Mouse (Mus musculus): Measurements from ENCODE around the gene Snx33.
A peak's percentile ranks its signal among the peaks of the same experiment; 100 is the strongest.

Snx33 gene

DNA sequence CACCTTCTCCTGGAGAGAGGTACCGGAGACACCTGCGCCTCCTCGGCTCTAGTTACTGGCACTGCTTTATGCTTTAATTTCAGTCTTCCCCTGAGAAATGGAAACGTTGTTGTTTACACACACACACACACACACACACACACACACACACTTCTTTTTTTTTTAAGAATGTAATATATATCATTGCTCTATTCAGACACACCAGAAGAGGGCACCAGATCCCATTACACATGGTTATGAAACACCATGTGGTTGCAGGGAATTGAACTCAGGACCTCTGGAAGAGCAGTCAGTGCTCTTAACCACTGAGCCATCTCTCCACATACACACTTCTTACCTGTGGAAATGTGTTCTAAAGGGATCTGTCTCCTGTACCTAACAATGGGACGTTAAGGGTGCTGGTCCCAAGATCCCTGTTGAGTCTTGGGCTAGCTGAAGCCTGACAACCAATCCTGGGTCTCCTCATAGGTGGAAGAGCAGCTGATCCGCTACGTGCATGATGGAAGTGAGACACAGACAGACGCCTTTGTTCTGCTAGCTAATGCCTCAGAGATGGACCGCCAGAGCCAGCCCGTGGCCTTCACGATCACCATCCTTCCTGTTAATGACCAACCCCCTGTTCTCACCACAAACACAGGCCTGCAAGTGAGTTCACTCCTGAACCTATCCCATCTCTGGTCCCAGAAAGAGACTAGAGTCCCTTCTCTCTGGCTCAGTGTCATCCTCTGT is 37.5 kb downstream of the Snx33 start:
- no peak; the same call in 1 of the 2 replicates for TF ChIP-seq CTCF (conservative IDR thresholded peaks at IDR 0.05; ENCODE audit: low read length)
- TF ChIP-seq NANOG (IDR thresholded peaks at IDR 0.05; ENCODE audit: borderline replicate concordance, low read length): no peak
- TF ChIP-seq POU5F1 (IDR thresholded peaks at IDR 0.05; ENCODE audit: borderline replicate concordance, low read length): no peak

DNA sequence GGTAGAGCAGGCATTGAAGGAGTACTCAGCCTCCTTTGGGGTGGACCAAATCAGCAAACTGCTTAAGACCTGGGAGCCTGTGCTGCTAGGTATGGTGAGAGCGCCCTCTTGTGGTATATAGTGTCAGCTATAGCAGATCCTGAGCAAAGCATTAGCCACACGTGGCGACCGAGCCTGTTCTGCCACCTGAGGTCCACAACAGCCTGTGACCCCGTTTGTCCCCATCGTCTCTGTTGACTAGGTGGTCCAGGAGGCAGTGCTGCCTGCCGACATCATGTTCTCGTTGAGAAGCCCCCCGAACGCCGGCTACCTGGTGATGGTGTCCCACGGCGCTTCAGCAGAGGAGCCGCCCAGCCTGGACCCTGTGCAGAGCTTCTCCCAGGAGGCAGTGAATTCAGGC is 38.4 kb downstream of the Snx33 start:
- Histone ChIP-seq H3K4me1 (replicated peaks; ENCODE audit: low read depth, low read length) (peaks cover 48% of the 10 kb centered on the region), H3K27me3 (ENCODE audit: insufficient read depth, low read length) (peaks cover 60% of the 10 kb centered on the region), H3K9me3 (ENCODE audit: low read length) (no peaks in the 10 kb centered on the region), H3K4me3 (replicated peaks; ENCODE audit: low read length) (peak overlapping the region; percentile 74), H3K36me3 (ENCODE audit: insufficient read depth, low read length) (no peaks in the 10 kb centered on the region)
- TF ChIP-seq CTCF (conservative IDR thresholded peaks at IDR 0.05; ENCODE audit: low read length) (peak; percentile 68), POU5F1 (IDR thresholded peaks at IDR 0.05; ENCODE audit: borderline replicate concordance, low read length) (no peak)

More for the DNA sequence above, 37.5 kb downstream of the Snx33 start:
- Histone ChIP-seq H3K4me3 (replicated peaks; ENCODE audit: low read length) (peak overlapping the region; percentile 74; the same call in 1 of the 2 replicates), H3K9me3 (ENCODE audit: low read length) (no peaks in the 10 kb centered on the region), H3K27me3 (ENCODE audit: insufficient read depth, low read length) (peaks cover 61% of the 10 kb centered on the region), H3K36me3 (ENCODE audit: insufficient read depth, low read length) (no peaks in the 10 kb centered on the region), H3K4me1 (replicated peaks; ENCODE audit: low read depth, low read length) (peaks cover 44% of the 10 kb centered on the region)

DNA sequence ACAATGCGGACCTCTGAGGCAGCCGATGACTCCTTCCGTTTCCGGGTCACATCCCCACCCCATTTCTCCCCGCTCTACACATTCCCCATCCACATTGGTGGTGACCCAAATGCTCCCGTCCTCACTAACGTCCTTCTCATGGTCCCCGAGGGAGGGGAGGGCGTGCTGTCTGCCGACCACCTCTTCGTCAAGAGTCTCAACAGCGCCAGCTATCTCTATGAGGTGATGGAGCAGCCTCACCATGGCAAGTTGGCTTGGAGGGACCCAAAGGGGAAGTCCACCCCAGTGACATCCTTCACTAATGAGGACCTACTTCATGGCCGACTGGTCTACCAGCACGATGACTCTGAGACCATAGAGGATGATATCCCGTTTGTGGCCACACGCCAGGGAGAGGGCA is 40.6 kb downstream of the Snx33 start:
- H3K4me3 ChIP-seq (replicated peaks; ENCODE audit: low read length): no peak overlapping the region
- no peaks in the 10 kb centered on the region for H3K36me3 ChIP-seq (ENCODE audit: insufficient read depth, low read length)
- peaks cover 52% of the 10 kb centered on the region for H3K27me3 ChIP-seq (ENCODE audit: insufficient read depth, low read length)
- peaks cover 33% of the 10 kb centered on the region for H3K4me1 ChIP-seq (replicated peaks; ENCODE audit: low read depth, low read length)
- no peak for TF ChIP-seq CTCF (conservative IDR thresholded peaks at IDR 0.05; ENCODE audit: low read length)
- no peak for TF ChIP-seq POU5F1 (IDR thresholded peaks at IDR 0.05; ENCODE audit: borderline replicate concordance, low read length)
- no peak for TF ChIP-seq NANOG (IDR thresholded peaks at IDR 0.05; ENCODE audit: borderline replicate concordance, low read length)
- no peaks in the 10 kb centered on the region for H3K9me3 ChIP-seq (ENCODE audit: low read length)

DNA sequence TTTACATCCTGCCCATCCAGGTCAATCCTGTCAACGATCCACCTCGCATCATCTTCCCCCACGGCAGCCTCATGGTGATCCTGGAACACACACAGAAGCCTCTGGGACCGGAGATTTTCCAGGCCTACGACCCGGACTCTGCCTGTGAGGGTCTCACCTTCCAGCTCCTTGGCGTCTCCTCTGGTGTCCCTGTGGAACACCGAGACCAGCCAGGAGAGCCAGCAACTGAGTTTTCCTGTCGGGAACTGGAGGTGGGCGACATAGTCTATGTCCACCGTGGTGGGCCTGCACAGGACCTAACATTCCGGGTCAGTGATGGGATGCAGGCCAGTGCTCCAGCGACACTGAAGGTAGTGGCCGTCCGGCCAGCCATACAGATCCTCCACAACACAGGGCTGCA is 41.6 kb downstream of the Snx33 start:
- no peak overlapping the region for H3K4me3 ChIP-seq (replicated peaks; ENCODE audit: low read length)
- no peaks in the 10 kb centered on the region for H3K36me3 ChIP-seq (ENCODE audit: insufficient read depth, low read length)
- H3K27me3 ChIP-seq (ENCODE audit: insufficient read depth, low read length): peaks cover 43% of the 10 kb centered on the region
- no peak for TF ChIP-seq POU5F1 (IDR thresholded peaks at IDR 0.05; ENCODE audit: borderline replicate concordance, low read length)
- TF ChIP-seq CTCF (conservative IDR thresholded peaks at IDR 0.05; ENCODE audit: low read length): no peak
- TF ChIP-seq NANOG (IDR thresholded peaks at IDR 0.05; ENCODE audit: borderline replicate concordance, low read length): no peak
- H3K9me3 ChIP-seq (ENCODE audit: low read length): no peaks in the 10 kb centered on the region
- peaks cover 30% of the 10 kb centered on the region for H3K4me1 ChIP-seq (replicated peaks; ENCODE audit: low read depth, low read length)

DNA sequence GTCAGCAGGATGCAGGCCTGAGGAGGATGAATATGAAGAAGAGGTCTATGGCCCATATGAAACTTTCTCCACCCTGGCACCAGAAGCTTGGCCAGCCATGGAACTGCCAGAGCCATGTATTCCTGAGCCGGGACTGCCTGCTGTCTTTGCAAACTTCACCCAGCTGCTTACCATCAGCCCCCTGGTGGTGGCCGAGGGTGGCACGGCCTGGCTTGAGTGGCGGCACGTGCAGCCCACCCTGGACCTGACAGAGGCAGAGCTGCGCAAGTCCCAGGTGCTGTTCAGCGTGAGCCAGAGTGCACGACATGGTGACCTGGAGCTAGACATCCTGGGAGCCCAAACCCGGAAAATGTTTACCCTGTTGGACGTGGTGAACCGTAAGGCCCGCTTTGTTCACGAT is 42.1 kb downstream of the Snx33 start:
- TF ChIP-seq CTCF (conservative IDR thresholded peaks at IDR 0.05; ENCODE audit: low read length) (peak; percentile 39), NANOG (IDR thresholded peaks at IDR 0.05; ENCODE audit: borderline replicate concordance, low read length) (no peak)
- Histone ChIP-seq H3K4me3 (replicated peaks; ENCODE audit: low read length) (no peak overlapping the region), H3K4me1 (replicated peaks; ENCODE audit: low read depth, low read length) (peaks cover 28% of the 10 kb centered on the region), H3K36me3 (ENCODE audit: insufficient read depth, low read length) (no peaks in the 10 kb centered on the region), H3K9me3 (ENCODE audit: low read length) (no peaks in the 10 kb centered on the region), H3K27me3 (ENCODE audit: insufficient read depth, low read length) (peaks cover 43% of the 10 kb centered on the region)

DNA sequence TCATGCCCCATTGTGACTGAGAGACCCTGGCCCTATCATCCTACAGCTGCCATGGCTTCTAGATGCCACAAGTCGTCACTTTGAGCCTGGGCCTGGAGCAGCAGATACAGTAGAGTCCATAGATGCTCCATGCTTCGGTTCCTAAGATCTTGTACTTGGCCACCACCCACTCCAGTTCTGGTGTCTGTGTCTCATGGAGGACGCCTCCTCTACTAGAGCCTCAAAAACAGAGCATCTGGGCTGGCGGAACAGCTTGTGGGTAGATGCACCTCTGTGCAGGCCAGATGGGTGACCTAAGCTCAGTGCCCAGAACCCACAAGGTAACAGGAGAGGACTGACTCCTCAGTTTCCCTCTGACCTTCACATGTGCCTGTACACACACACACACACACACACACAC is 43.8 kb downstream of the Snx33 start:
- Histone ChIP-seq H3K27me3 (ENCODE audit: insufficient read depth, low read length) (peaks cover 45% of the 10 kb centered on the region), H3K36me3 (ENCODE audit: insufficient read depth, low read length) (no peaks in the 10 kb centered on the region), H3K4me1 (replicated peaks; ENCODE audit: low read depth, low read length) (peaks cover 22% of the 10 kb centered on the region), H3K9me3 (ENCODE audit: low read length) (no peaks in the 10 kb centered on the region), H3K4me3 (replicated peaks; ENCODE audit: low read length) (no peak overlapping the region)
- no peak for TF ChIP-seq POU5F1 (IDR thresholded peaks at IDR 0.05; ENCODE audit: borderline replicate concordance, low read length)

DNA sequence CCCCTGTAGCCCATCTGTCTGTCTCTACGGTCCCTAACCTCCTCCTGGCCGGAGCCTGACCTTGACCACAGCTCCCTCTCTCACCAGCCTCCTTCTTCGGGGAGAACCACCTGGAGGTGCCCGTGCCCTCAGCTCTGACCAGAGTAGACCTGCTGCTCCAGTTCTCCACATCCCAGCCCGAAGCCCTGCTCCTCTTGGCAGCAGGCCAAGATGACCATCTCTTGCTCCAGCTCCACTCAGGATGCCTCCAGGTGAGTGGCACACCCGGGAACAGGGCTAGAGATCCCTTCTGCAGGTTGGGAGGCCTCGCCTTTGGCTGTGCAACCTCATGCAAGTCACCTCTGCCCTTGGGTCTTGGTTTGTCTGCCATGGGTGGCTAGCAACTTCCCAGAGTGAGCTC is 44.7 kb downstream of the Snx33 start:
- Histone ChIP-seq H3K27me3 (ENCODE audit: insufficient read depth, low read length) (peaks cover 47% of the 10 kb centered on the region), H3K9me3 (ENCODE audit: low read length) (no peaks in the 10 kb centered on the region), H3K4me3 (replicated peaks; ENCODE audit: low read length) (no peak overlapping the region), H3K4me1 (replicated peaks; ENCODE audit: low read depth, low read length) (peaks cover 22% of the 10 kb centered on the region), H3K36me3 (ENCODE audit: insufficient read depth, low read length) (no peaks in the 10 kb centered on the region)
- TF ChIP-seq CTCF (conservative IDR thresholded peaks at IDR 0.05; ENCODE audit: low read length) (no peak), POU5F1 (IDR thresholded peaks at IDR 0.05; ENCODE audit: borderline replicate concordance, low read length) (no peak), NANOG (IDR thresholded peaks at IDR 0.05; ENCODE audit: borderline replicate concordance, low read length) (no peak)

DNA sequence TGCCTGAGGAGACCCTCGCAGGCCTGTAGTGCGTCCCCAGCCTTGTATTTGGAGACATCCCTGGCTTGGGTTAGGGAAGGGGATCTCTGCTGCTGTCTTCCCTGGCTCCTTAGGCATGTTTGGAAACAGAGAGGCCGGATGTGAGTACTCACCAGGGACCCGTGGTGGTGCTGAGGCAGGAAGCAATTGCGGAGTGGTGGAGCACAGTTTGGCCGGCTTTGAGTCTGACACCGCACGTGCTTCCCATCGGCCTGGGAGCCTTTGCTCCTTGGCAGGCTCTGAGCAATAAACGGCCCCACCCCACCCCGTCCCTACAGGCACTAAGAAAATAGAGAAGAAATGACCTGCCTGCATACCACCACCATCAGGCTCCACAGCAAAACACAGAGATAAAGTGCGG is 45.4 kb downstream of the Snx33 start:
- Histone ChIP-seq H3K27me3 (ENCODE audit: insufficient read depth, low read length) (peaks cover 45% of the 10 kb centered on the region), H3K4me3 (replicated peaks; ENCODE audit: low read length) (no peak overlapping the region), H3K36me3 (ENCODE audit: insufficient read depth, low read length) (no peaks in the 10 kb centered on the region), H3K4me1 (replicated peaks; ENCODE audit: low read depth, low read length) (peaks cover 27% of the 10 kb centered on the region), H3K9me3 (ENCODE audit: low read length) (no peaks in the 10 kb centered on the region)
- TF ChIP-seq POU5F1 (IDR thresholded peaks at IDR 0.05; ENCODE audit: borderline replicate concordance, low read length): no peak
- no peak for TF ChIP-seq NANOG (IDR thresholded peaks at IDR 0.05; ENCODE audit: borderline replicate concordance, low read length)
- no peak for TF ChIP-seq CTCF (conservative IDR thresholded peaks at IDR 0.05; ENCODE audit: low read length)

DNA sequence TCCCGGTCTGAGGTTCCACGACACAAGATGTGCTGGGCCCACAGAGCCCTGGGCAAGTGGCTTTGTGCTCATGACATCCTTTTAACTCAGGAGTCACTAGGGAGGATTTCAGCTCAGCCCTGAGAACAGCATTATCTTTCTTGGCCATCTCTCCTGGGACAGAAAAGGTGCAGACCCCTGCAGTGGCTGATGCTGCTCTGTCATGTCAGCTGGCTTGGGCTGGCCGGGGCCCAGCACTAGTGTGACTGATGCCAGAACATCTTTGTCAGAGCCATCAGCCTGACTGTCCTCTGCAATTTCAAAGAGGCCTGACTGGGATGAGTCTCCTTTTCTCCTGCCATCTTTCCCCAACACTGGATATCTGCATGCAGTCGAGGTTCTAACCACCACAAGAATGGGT is 45.9 kb downstream of the Snx33 start:
- TF ChIP-seq NANOG (IDR thresholded peaks at IDR 0.05; ENCODE audit: borderline replicate concordance, low read length): no peak
- TF ChIP-seq POU5F1 (IDR thresholded peaks at IDR 0.05; ENCODE audit: borderline replicate concordance, low read length): no peak
- TF ChIP-seq CTCF (conservative IDR thresholded peaks at IDR 0.05; ENCODE audit: low read length): no peak
- Histone ChIP-seq H3K9me3 (ENCODE audit: low read length) (no peaks in the 10 kb centered on the region), H3K36me3 (ENCODE audit: insufficient read depth, low read length) (no peaks in the 10 kb centered on the region), H3K4me3 (replicated peaks; ENCODE audit: low read length) (no peak overlapping the region), H3K4me1 (replicated peaks; ENCODE audit: low read depth, low read length) (peaks cover 32% of the 10 kb centered on the region), H3K27me3 (ENCODE audit: insufficient read depth, low read length) (peaks cover 44% of the 10 kb centered on the region)
